Mouse (Mus musculus) stomach, embryonic 15.5 days (tissue): ENCODE results near the gene Nfasc. TPM values are rescaled to one million over a fixed set of nuclear protein-coding genes. Genes with fewer than 3 reads are reported as not detected.

Experiments used
- ATAC-seq: fragments of 200-750 bp; cut with Nextera tagmentation; 2 replicates; pipeline ENCODE4 v1.8.0; 2017; ENCODE audit warnings: low read depth, moderate number of reproducible peaks, moderate TSS enrichment; ENCODE audit not compliant: insufficient read depth, low FRiP score
- H3K27ac ChIP-seq: fragments of 300-500 bp; sonication (generic); 2 replicates; pipeline ENCODE4 v1.5.1; 2015; ENCODE audit warnings: mild to moderate bottlenecking, inconsistent platforms
- H3K27me3 ChIP-seq: fragments of 300-500 bp; sonication (generic); replicated peaks from 2 replicates; pipeline ENCODE4 v1.6.1; 2015; ENCODE audit warnings: inconsistent platforms
- H3K36me3 ChIP-seq: fragments of 300-500 bp; sonication (generic); 2 replicates; pipeline ENCODE4 v1.6.1; 2015; ENCODE audit warnings: inconsistent platforms
- H3K4me1 ChIP-seq: fragments of 300-500 bp; sonication (generic); 2 replicates; pipeline ENCODE4 v1.6.1; 2015; ENCODE audit warnings: inconsistent platforms
- H3K4me2 ChIP-seq: fragments of 300-500 bp; sonication (generic); 2 replicates; pipeline ENCODE4 v1.6.1; 2015; ENCODE audit warnings: mild to moderate bottlenecking, inconsistent platforms
- H3K4me3 ChIP-seq: fragments of 300-500 bp; sonication (generic); replicated peaks from 2 replicates; pipeline ENCODE4 v1.5.1; 2015; ENCODE audit warnings: inconsistent platforms
- H3K9ac ChIP-seq: fragments of 300-500 bp; sonication (generic); 2 replicates; pipeline ENCODE4 v1.6.1; 2015; ENCODE audit warnings: inconsistent platforms
- H3K9me3 ChIP-seq: fragments of 300-500 bp; sonication (generic); 2 replicates; pipeline ENCODE4 v1.6.1; 2016; ENCODE audit warnings: inconsistent platforms
- WGBS: fragments of 180-500 bp; shearing (Covaris S2); methylation state at CpG from one replicate; pipeline ENCODE4 v1.1.7; 2015; 5-methylcytosine and 5-hydroxymethylcytosine counted together
- polyA plus RNA-seq: library from polyadenylated mRNA; unstranded; fragments of >200 nt; fragmentation: Nextera tagmentation; extraction: Ambion mirVana; gene quantifications from 2 replicates; pipeline ENCODE4 v1.2.1, GENCODE M21; 2015

Nfasc gene
- polyA plus RNA-seq, 1 experiment from 2014 or later, result 3.2 TPM

DNA sequence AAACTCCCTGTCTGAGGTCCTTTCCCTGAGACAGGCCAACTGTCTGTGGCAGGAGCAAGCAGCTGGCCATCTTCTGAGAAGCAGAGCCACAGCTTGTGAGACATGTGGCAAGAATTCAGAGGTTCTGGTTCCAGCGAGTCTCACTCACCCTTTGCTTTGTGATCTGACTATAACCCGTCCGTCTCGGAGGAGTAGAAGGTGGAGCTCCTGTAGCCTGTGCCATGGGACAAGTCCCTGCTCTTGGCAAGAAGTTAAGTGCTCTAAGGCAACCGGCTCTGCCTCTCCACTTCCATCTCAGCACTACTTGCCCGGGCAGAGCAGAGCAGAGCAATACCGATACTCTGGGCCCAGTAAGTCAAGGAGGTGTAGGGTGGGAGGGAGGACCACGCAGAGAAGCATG lies 170.7 kb downstream of the Nfasc start:
- H3K4me3 ChIP-seq, result no peak overlapping the region
- no peak for ATAC-seq
- 84% methylated on average over 8 of the region's 8 CpGs for WGBS
- H3K4me2 ChIP-seq, result no peak overlapping the region
- H3K9ac ChIP-seq, result no peak overlapping the region
- H3K27me3 ChIP-seq, result no peaks in the 10 kb centered on the region
- H3K4me1 ChIP-seq, result no peaks in the 10 kb centered on the region
- no peaks in the 10 kb centered on the region for H3K36me3 ChIP-seq
- no peak overlapping the region for H3K27ac ChIP-seq
- H3K9me3 ChIP-seq, result no peaks in the 10 kb centered on the region

DNA sequence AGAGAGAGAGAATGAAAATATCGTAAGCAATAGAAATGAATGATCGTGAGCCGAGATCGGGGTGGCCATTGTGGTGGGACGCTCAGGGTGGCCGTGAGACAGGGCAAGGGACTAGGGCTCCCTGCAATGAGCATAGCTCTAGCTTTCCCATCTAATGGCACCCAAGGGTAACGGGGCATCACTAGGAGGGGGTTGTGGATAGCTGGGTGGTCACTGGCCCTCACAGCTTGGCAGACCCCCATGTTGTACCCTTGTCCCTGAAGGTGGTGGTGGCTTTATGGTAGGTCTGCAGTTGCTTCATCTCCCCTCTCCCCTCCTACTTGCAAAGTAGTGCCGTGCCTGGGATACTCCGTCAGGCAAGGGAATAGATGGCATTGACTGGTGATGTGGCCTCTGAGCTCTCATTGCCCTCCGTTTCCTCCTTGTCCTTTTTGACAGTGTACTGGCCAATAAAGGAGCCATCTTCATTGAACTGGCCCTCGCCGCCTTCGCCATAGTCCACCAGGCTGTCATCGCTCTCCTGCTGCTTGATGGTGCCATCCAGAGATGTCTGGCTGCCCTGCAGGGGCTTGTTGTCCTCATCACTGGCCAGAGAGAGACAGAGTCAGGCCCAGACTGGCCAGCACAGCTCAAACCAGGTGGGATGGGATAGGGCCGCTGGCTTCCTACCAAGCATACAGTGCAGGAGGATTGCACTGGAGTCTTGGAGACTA lies 171.4 kb downstream of the Nfasc start:
- no peak overlapping the region for H3K27ac ChIP-seq
- H3K4me2 ChIP-seq, result no peak overlapping the region
- WGBS, result 92% methylated on average over 15 of the region's 15 CpGs
- no peaks in the 10 kb centered on the region for H3K36me3 ChIP-seq
- ATAC-seq, result no peak
- H3K9ac ChIP-seq, result no peak overlapping the region
- no peak overlapping the region for H3K4me3 ChIP-seq
- no peaks in the 10 kb centered on the region for H3K27me3 ChIP-seq
- no peaks in the 10 kb centered on the region for H3K4me1 ChIP-seq
- H3K9me3 ChIP-seq, result no peaks in the 10 kb centered on the region

DNA sequence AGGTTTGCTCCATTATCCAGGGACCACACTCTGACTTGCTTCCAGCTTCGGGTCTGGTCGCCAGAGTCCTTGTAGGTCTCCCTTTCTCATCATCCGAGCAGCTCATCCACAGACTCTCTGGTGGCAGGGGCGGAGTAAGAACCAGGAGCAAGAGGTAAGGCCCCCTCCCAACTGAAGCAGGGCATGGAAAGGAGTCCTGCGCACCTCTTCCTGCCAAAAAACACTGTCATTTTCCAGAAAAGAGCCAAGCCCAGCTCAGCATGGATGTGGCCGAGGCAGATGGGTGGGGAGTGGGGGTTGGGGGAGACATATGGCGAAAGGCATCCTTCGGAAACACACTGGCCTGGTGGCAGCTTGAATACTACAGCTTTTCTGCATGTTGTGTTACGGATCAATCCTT lies 172.1 kb downstream of the Nfasc start:
- Histone ChIP-seq H3K9ac (no peak overlapping the region), H3K4me3 (no peak overlapping the region), H3K27ac (no peak overlapping the region), H3K36me3 (no peaks in the 10 kb centered on the region), H3K9me3 (no peaks in the 10 kb centered on the region), H3K27me3 (no peaks in the 10 kb centered on the region), H3K4me1 (no peaks in the 10 kb centered on the region), H3K4me2 (no peak overlapping the region)
- 77% methylated on average over 9 of the region's 9 CpGs for WGBS
- ATAC-seq, result no peak

DNA sequence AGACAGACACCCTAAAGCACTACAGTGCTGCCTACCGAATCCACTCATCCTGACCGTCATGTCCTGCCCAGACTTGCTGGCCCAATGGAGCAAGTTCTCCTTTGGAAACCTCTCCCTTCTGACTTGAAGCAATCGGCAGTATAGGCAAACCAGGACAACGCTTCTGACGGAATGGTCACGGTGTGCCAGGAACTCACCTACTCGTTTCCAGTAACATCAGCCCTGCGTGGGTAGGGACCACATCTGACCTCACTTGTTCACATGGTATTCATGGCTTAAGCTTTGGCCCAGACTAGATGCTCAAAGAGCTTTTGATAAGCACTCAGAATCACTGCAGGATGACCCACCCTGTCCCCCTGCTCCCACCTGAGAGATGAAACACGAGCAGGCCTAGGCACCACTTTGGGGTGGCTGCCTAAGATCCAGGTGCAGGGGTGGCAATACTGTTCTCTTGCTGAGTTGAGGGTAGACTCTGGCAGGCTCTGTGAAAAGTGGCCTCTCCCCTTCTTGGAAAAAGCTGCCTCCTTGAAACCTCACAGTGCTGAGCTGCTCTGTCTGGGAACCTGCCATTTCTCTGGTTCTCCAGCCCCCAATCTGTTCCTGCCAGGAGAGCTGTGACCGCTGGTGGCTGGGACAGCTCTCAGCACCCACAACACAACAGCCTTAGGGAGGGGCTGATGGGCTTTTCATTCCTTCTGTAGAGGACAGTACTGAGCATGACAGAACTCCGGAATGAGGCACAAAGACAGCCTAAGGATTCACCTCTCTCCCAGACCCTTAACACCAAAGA lies 174.1 kb downstream of the Nfasc start:
- no peaks in the 10 kb centered on the region for H3K4me1 ChIP-seq
- H3K9ac ChIP-seq, result no peak overlapping the region
- H3K27me3 ChIP-seq, result no peaks in the 10 kb centered on the region
- no peak overlapping the region for H3K4me3 ChIP-seq
- ATAC-seq, result no peak
- no peak overlapping the region for H3K27ac ChIP-seq
- no peaks in the 10 kb centered on the region for H3K36me3 ChIP-seq
- H3K4me2 ChIP-seq, result no peak overlapping the region
- 76% methylated on average over 11 of the region's 11 CpGs for WGBS
- H3K9me3 ChIP-seq, result no peaks in the 10 kb centered on the region

DNA sequence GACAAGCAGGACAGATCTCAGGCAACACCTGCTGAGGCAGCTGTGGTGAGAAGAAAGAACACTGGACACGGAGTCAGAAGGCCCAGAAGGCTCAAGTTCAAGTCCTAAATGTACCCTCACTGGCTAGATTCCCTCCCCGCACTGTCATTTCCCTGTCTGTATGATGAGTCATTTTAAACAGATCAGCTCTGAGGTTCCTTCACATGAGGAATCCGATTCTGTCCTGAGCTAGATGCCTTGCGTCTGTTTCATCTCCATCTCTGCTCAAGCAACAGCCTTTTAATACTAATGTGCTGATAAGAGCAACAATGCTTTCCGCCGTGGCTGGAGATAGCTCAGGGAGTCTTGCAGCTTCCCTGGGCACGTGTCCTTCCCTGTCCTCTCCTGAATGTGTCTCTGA lies 175.8 kb downstream of the Nfasc start:
- 51% methylated on average over 7 of the region's 7 CpGs for WGBS

DNA sequence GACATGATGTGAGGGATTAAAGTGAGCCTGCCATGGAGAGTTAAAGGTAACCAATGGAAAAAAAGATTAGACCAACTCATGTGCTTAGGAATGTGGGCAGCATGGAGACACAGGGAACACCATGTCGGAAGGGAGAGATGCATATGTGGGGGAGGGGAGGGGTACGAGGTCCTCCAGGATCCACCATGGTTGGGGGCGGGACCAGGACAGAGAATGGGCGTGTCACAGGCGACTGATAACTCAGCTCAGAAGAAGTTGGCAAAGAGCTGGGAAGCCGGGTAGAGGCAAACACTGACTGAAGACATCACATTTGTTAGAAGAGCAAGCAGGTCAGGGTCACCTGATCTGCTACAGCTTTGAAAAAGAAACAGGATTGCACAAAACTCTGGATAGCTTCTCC lies 176.7 kb downstream of the Nfasc start:
- no peak overlapping the region for H3K4me2 ChIP-seq
- no peak overlapping the region for H3K9ac ChIP-seq
- WGBS, result 18% methylated on average over 6 of the region's 6 CpGs
- ATAC-seq, result no peak
- no peak overlapping the region for H3K4me3 ChIP-seq
- H3K27ac ChIP-seq, result no peak overlapping the region
- H3K27me3 ChIP-seq, result no peaks in the 10 kb centered on the region
- H3K4me1 ChIP-seq, result no peaks in the 10 kb centered on the region
- H3K9me3 ChIP-seq, result no peaks in the 10 kb centered on the region
- H3K36me3 ChIP-seq, result no peaks in the 10 kb centered on the region

More for the DNA sequence above, 175.8 kb downstream of the Nfasc start:
- no peak for ATAC-seq
- H3K9me3 ChIP-seq, result no peaks in the 10 kb centered on the region
- H3K4me1 ChIP-seq, result no peaks in the 10 kb centered on the region
- no peak overlapping the region for H3K9ac ChIP-seq
- no peak overlapping the region for H3K27ac ChIP-seq
- H3K27me3 ChIP-seq, result no peaks in the 10 kb centered on the region
- no peak overlapping the region for H3K4me3 ChIP-seq
- H3K36me3 ChIP-seq, result no peaks in the 10 kb centered on the region
- no peak overlapping the region for H3K4me2 ChIP-seq

DNA sequence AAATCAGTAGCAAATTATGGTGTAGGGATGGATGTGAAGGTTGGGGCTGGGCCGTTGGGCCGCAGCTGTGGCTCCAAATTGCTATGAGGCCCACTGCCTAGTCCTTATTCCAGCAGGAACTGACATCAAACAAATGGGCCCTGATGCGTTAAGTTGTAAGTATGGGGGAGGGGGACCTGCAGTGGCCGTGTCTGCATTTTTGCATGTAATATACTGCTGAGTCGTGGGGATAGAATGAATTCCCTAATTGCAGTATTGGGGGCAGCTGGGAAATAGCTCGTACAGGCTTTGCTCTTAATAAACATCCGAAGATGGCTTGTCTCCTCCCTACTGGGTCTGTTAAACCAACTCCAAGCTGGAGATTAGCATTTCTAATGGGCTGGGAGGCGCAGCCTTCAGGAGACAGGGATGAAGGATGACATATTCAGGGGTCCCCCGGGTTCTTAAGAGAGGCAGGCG lies 179.2 kb downstream of the Nfasc start:
- no peak overlapping the region for H3K27ac ChIP-seq
- H3K4me2 ChIP-seq, result no peak overlapping the region
- WGBS, result 33% methylated on average over 10 of the region's 10 CpGs
- ATAC-seq, result no peak
- no peak overlapping the region for H3K4me3 ChIP-seq
- peaks cover 15% of the 10 kb centered on the region for H3K4me1 ChIP-seq
- no peaks in the 10 kb centered on the region for H3K27me3 ChIP-seq
- no peaks in the 10 kb centered on the region for H3K9me3 ChIP-seq
- H3K36me3 ChIP-seq, result no peaks in the 10 kb centered on the region
- no peak overlapping the region for H3K9ac ChIP-seq

DNA sequence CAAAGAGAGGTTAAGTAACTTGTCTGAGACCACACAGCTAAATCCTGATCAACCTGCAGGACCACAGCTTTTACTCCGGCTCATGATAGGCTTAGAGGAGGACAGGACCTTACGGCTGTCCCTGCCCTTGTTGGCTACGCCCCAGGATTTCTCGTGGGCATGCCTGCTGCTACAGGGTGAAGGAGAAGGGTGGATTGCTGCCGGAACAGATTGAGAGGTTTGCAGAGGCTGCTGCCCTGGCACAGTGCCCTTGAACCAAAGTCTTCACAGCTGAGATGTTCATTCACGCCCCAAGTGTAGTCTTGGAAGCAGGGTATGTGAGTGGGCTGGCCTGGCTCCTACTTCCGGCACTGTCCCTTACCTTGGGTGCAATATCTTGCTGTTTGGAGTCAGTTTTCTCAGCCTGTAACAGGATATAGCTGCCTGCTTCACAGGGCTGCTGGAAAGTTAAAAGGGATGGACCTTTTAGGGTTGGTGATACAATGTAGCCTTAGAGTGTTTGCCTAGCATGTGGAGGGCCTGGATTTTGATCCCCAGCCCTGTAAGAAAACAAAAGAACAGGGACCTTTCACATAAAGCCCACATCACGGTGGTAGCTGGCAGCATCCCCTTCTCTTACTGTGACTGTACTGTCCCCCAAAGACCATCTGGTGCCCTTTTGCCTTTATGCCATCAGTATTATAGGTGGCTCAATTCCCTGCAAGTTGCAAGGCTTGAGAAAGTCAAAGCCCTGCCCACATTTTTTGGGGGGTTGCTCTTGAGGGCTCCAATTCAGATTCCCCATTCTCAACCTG lies 180.5 kb downstream of the Nfasc start:
- Histone ChIP-seq H3K4me2 (no peak overlapping the region), H3K9ac (no peak overlapping the region)
- WGBS, result 56% methylated on average over 8 of the region's 8 CpGs

DNA sequence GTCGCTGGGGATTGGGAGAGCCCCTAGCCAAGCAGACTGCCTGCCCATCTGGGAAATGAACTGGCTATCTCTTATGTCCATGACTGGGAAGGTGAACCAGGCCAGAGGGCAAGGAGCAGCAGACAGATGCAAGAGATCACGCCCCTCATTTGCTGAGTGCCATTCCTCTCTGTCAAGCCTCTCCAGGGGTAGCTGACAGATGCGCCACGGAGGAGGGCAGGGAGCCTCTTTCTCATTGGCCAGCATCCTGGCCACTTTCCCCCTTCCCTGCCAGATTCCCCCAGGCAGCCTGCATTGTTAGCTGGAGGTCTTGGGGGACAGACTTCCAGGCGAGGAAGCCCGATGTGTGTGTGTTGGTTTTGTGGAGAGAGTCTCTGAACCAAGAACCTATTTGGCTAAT lies 182.6 kb downstream of the Nfasc start:
- H3K27ac ChIP-seq, result no peak overlapping the region
- H3K9me3 ChIP-seq, result no peaks in the 10 kb centered on the region
- WGBS, result 34% methylated on average over 6 of the region's 6 CpGs
- H3K9ac ChIP-seq, result no peak overlapping the region
- H3K4me3 ChIP-seq, result no peak overlapping the region
- peaks cover 16% of the 10 kb centered on the region for H3K4me1 ChIP-seq
- H3K4me2 ChIP-seq, result no peak overlapping the region
- no peaks in the 10 kb centered on the region for H3K27me3 ChIP-seq
- ATAC-seq, result no peak
- no peaks in the 10 kb centered on the region for H3K36me3 ChIP-seq

More for the DNA sequence above, 180.5 kb downstream of the Nfasc start:
- Histone ChIP-seq H3K36me3 (no peaks in the 10 kb centered on the region), H3K9me3 (no peaks in the 10 kb centered on the region), H3K27me3 (no peaks in the 10 kb centered on the region), H3K4me1 (peaks cover 16% of the 10 kb centered on the region), H3K4me3 (no peak overlapping the region), H3K27ac (no peak overlapping the region)
- no peak for ATAC-seq

DNA sequence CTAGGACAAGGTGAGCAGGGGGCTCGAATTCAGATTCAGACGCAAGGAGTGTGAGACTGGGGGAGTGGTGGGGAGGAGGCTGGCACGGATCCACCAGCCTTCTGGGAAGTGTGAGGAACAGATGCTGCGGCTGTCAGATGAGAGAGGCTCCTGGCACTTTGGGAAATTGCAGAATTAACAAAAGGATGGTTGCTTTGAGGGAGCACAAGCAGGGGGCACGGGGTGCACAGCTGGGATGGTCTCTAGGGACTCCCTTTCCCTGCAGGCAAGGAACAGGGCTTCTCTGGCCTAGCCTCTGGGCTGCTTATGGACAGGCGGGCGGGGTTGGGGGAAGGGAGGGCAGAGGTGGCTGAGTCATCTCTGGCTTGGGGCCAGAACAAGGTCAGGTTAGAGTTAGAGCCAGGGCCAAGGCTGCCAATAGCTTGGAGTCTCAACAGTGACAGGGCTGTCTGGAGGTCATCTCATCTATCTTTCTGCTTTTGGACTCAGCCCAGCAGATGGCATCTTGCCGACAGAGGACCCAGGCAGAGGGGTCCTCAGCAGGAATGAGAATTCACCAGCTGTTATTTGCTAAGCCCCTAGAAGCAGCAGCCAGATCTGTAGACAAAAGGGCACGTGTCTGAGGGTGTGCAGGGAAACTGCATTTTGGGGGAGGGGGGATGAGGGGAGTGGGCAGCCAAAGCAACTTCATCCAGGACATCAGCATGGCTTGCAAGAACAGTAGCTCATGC lies 183.5 kb downstream of the Nfasc start:
- Histone ChIP-seq H3K4me1 (peaks cover 16% of the 10 kb centered on the region), H3K4me2 (no peak overlapping the region), H3K4me3 (no peak overlapping the region), H3K9me3 (no peaks in the 10 kb centered on the region), H3K27me3 (no peaks in the 10 kb centered on the region), H3K27ac (no peak overlapping the region), H3K9ac (no peak overlapping the region), H3K36me3 (no peaks in the 10 kb centered on the region)
- ATAC-seq, result peak; percentile 76
- 15% methylated on average over 9 of the region's 9 CpGs for WGBS

DNA sequence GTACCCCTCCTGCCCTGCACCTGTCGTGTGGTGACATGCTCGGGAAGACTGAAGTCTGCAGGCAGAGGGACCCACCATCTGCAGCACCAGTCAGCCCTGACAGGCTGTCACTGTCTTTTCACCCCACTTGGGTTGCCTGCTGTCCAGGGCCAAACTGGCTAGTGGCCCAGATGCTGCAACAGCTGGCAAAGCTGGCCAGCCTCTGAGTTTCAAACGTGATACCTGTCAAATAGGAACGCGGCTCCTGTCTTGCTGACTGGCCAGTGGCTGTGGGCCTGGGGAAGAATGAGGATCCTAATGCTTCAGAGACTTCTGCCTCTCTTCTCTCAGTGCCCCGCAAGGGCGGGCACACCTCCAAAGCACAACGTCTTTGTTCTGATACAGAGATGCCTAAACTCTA lies 197.8 kb downstream of the Nfasc start:
- Histone ChIP-seq H3K9me3 (no peaks in the 10 kb centered on the region), H3K4me1 (peaks cover 15% of the 10 kb centered on the region; the same call in 1 of the 2 replicates), H3K4me2 (no peak overlapping the region), H3K36me3 (no peaks in the 10 kb centered on the region), H3K4me3 (no peak overlapping the region), H3K27me3 (peaks cover 36% of the 10 kb centered on the region), H3K9ac (no peak overlapping the region), H3K27ac (no peak overlapping the region)
- WGBS, result 75% methylated on average over 8 of the region's 8 CpGs
- ATAC-seq, result no peak
